Mouse (Mus musculus): ENCODE measurements around the gene Col6a3. TPM values are rescaled to one million over a fixed set of nuclear protein-coding genes. Genes with fewer than 3 reads are reported as not detected.
A peak's percentile ranks its signal among the peaks of the same experiment; 100 is the strongest.

The Col6a3 gene
- polyA plus RNA-seq, 1 experiment = 235 TPM

DNA sequence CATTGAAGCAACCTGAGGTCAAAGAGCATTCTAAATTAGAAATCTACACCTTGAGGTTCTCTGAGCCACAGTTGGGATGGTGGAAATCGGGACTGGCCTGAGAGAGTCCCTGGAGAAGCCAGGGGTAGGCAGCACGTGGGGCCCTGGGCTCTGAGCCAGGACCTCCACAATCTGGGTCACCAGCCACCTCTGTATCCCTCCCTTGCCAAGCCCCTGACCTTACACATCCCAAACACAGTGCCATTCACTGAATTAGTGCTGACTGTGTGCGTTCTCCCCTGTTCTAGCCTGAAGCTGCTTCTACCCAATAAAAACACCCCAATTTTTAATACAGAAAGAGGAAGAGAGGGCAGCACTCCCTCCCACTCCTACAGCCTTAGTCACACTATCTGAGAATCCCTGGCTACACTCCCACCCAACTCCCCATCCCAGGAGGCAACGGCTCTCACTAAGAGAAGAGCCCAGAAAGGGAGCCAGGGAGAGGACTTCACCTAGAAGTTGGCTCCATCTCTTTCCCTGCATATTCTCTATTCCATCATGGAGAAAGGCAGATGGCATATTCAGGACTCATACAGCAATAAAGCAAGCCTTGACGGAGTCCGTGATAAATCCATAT is 46.4 kb downstream of the Col6a3 start:
- DNase-seq (ENCODE audit: low spot score) = no peak

DNA sequence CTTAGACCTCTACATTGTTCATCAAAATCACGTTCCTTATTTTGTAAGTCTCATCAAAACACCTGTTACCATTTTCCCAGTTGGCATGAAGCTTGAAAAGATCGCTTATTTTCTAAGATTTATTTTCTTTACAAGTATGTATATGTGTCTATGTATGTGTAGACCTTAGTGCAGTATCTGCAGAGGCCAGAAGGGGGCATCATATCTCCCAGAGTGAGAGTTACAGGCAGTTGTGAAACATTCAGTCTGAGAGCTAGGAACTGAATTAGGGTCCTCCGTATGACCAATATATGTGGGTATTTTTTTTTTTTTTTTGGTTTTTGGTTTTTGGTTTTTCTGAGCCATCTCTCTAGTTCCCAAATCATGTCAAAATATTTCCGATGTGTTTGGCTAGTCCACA is 50.4 kb downstream of the Col6a3 start:
- no peak for DNase-seq (ENCODE audit: low spot score)

DNA sequence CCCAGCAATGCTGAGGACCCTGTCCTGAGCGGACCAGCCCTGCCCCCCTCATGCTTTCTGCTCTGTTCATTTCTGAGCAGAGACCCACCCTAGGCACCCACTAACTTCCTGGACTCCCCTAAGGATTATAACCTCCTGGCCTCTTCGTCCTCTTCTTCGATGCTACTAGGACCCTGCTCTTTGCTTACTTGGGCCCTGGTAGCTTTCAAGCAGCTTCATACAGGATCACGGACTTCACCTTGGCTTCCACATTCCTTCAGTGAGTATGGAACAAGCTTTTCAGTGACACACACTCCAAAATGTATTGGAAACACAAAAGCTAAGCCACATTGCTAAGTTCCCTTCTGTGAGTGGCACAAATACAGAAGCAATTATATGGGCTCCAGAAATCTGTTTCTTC is 52.8 kb downstream of the Col6a3 start:
- no peak for DNase-seq (ENCODE audit: low spot score)

DNA sequence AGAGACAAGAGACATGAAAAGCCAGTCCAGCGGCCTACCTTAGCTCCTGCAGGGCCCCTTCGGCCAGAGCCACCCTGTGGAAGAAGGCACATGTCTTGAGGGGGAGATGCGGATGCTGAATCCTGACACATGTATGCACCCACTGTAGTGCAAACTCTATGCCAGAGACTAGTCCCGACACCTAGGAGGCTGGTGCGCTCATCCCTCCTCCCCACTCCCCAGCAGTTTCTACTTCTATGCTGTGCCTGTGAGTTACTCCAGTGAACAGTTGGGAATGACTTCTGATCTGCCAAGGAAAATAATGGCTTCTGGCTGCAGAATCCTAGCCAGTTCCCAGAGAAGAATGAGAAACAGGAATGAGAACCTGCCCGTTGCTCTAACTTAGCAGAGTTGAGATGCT is 54.3 kb downstream of the Col6a3 start:
- DNase-seq (ENCODE audit: low spot score) = no peak

DNA sequence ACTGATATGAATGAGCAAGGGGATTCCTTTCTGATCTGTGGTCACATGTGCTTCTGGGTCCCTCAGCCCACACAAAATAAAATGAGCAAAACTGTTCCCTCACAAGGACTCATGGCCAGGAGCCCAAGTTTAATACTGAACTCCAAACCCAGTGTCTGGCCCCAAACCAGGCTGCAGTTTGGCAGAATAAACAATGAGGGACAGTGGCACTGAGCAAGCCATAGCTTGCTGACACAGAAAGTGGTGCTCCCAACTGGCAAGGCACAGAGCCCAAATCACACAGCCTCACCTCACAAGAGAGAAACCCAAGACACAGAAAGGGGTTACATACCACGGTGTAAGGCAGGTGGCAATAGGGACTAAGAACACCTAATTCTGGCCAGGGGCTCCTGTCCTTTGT is 63.3 kb downstream of the Col6a3 start:
- no peak for DNase-seq (ENCODE audit: low spot score)

DNA sequence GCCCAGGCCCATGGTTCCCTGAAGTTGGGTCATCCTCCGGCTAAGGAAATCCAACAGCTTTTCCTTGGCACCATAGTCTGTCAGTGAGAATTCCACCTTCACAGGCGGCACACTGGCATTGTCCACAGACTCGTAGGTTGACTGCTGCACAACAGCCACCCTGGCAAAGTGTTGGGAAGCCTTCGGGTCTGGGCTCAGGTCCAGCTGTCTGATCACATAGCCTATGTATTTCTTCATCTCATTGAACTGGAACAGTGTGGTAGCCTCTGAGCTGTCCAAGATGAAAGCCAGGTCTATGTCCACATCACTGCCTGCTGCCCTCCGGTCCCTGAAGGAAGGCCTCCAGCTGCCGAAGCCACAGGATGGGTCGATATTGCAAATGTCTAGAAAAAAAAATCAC is 64.7 kb downstream of the Col6a3 start:
- DNase-seq (ENCODE audit: low spot score) = no peak

DNA sequence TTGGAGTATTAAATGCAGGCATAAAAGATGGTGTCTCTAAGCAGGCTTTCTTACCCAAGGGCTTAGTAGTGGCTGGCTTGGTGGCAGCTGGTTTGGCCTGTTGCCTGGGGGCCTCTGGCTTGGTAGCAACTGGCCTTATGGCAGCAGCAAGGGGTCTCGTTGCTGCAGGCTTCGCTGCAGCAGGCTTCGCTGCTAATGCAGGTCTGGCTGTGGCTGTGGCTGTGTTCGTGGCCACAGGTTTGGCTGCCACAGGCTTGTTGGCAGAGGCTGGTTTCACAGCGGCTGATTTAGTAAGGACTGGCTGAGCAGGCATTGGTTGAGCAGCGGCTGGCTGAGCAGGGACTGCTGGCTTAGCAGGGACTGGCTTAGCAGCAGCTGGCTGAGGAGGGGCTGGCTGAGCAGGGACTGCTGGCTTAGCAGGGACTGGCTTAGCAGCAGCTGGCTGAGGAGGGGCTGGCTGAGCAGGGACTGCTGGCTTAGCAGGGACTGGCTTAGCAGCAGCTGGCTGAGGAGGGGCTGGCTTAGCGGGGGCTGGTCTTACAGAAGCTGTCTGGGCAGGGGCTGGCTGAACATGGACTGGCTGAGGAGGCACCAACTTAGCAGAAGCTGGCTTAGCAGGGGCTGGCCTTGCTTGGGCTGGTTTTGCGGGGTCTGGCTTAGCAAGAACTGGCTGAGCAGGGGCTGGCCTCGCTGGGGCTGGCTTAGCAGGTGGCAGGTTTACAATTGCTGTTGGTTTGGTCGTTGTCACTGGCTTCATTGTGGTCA is 68.1 kb downstream of the Col6a3 start:
- DNase-seq (ENCODE audit: low spot score) = no peak

DNA sequence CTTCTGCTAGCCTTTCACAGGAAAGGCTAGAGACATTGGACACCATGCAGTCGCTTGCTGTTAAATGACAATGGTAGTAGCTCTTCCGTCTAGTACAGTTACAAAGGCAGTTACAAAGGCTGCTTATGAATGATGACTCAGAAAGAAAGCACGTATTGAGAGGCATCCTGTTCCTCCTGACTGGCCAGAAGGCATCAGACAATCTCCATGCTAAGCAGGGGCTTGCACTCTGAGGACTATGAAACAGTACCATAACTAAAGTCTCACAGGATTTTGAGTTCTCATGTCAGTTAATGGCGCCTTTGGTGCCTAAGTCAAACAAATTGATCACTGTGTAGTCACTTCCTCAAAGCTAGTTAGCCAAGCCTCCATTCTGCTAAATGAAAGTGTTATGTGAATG is 72.6 kb downstream of the Col6a3 start:
- no peak for DNase-seq (ENCODE audit: low spot score)

DNA sequence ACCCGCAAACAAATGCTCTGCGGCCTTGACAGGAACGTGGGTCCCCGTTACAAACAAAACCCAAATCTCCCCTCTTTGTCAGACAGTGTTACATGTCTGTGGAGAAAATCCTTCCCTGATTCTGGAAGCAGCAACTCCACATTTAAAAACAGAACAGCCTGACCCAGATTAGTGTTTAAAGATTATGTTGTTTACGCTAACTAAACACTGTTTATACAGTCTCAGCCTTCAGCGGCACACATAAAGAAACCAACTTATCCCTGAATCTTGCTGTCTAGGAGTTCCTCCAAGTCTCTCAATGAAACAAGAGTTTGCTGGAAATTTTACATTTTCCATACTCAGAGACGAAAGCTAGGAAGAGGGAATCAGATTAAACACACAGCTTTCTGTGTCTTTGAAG is 73.7 kb downstream of the Col6a3 start:
- no peak for DNase-seq (ENCODE audit: low spot score)

DNA sequence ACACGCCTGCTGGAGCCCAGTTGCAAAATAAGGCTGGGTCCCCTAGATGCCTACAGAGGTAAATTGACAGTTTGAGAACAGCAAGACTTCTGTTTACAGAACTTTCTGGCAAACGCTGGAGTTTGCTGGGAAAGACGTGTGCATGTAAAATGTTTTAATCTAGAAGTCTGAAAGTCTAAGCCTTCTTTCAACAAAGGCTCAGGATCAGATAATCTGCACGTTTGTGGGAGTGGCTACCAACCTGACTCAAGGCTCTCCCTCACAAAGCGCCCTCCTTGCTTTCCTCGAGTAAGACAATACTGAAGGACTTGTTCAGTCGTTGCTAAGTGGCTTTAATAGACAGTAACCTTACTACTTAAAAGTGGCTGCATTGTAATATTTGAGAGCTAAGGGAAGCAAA is 74.5 kb downstream of the Col6a3 start:
- no peak for DNase-seq (ENCODE audit: low spot score)

DNA sequence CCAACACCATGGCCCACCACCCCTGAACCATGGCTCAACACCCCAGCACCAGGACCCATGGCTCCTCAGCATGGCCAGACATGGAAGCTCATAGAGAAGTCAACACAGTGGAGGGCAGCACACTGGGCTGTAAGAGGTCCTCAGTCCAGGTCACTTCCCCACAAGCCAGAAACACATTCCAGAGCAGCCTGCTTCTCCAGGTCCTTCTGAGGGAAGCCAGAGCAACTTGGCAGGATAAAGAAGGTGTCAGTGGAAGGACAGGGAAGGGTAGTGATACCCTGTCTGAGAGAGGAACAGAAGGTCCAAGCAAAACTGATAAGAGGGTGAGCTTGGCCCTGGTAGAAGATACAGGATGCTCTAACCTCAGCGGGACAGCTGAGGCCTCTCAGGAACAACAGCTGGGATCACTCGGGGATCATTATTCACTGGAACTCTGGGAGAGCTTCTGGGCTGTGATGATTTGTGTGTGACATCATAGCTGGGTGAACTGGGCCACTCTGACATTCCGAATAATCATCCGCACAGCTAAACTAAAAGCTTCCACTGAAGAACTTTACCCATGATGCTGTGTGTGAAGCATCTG is 85.6 kb downstream of the Col6a3 start:
- DNase-seq (ENCODE audit: low spot score) = no peak

DNA sequence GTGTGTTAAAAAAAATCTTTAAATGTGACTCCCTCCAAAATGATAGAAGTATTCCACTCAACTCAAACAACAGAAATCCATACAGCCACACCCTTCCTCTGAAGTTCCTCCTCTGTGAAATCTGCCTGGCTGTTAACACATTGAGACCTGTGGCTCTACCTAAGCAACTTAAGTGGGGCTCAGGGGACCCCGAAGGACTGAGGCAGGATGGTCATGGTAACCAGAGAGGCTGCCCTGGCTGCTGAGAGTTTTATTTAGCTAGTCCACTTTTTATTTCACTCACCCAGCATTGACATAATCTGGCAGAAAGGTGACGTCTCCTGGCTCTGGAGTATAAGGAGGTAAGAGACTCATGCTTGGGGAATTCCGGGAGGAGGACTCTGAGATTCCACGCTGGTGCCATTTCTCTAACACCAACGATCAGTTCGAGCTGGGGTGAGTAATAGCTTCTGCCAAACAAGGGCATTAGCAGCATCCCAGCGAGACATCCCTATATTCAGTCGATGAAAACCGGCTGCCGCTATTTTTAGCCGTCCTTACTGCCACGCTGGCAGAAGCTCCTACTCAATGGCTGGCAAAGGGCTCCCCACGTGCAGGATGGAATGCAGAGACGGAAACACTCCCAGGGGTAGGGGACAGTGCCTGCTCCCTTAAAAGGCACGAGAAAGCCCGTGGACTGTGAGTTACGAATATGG is 89.8 kb downstream of the Col6a3 start:
- DNase-seq (ENCODE audit: low spot score) = no peak

DNA sequence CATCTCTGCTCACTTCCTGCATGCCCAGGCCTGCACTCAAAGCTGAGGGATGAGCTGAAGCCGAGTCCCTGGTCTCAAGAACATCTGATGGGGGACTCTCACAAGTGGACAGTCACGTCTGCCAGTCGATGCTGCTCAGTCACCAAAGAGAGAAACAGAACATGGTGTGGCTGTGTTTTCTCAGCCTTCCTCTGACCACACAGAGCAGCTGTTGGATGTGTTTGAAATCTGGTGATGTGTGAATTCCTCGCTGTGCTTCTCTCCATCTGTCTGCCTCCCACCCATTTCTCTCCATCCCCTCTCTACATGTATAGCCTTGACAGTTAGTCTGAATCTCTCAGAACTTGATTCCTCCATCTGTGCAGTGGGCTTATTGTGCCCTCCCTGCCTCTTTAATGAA is 92.5 kb downstream of the Col6a3 start:
- DNase-seq (ENCODE audit: low spot score) = no peak

DNA sequence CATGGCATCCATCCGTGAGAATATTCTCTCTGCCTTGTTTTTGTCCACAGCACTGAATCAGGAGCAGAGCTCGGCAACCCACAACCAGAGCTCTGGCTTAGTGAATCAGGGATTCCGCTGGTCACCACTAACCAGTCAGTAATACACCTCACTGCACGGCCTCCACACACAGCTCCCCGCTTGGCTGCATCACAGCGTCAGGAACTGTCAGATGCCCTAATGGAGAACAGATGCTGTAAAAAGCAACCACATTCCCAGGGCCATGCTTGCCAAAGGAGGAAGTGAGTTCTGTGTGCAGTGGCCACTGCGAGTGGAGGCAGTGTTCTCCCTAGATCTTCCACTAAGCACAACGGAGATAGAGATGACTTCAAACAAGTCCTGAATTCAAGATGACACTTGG is 93.6 kb downstream of the Col6a3 start:
- DNase-seq (ENCODE audit: low spot score) = no peak

DNA sequence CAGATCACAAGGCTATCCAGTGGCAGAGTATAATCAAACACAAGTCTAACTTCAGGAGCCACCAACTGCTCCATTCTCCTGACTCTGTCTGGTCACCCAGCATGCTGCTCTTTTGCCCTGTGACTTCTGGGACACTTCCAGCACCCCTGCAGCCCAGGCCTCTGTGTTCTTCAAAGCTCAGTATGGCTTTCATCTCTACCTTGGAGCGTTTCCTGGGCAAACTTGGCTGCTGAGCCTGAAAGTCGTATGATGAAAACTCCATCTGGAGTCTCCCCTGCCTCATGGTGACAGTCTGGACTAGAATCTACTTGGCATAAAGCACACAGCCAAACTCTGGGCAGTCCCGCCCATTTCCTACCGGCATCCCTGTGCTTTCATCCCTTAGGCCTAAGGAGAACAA is 95.2 kb downstream of the Col6a3 start:
- no peak for DNase-seq (ENCODE audit: low spot score)

DNA sequence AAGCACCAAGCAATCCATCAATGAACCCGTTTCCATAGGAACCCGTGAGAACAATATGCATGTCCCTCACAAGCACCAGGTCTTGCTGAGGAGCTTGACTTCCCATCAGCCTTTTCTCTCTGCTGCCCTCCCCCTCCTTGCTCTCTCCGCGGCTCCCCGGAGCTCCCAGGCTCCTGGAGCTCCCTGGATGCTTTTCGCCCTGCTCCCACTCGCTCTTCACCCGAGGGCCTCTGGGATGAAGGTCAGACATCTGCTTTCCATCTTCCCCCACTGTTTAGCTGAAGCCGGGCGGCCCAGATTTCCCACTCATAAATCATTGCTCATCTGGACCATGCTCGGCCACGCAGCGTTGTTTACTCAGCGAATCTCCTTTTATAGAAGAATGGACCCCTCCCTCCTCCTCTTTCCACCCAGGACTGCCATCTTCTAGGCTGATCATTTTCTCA is 99.8 kb downstream of the Col6a3 start:
- peak; percentile 35 for DNase-seq (ENCODE audit: low spot score)

DNA sequence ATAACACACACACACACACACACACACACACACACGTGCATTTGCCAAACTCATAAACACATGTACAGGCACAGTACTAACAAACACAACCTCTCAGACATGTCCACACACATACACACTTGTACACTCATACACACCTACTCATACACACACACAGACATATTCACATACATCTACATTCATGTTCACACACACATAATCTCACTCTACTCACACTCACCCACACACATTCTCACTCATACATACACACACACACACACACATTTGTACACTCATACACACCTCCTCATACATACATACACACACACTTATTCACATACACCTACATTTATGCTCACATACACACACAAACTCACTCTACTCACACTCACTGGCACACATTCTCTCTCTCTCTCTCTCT is 100.3 kb downstream of the Col6a3 start:
- no peak for DNase-seq (ENCODE audit: low spot score)

DNA sequence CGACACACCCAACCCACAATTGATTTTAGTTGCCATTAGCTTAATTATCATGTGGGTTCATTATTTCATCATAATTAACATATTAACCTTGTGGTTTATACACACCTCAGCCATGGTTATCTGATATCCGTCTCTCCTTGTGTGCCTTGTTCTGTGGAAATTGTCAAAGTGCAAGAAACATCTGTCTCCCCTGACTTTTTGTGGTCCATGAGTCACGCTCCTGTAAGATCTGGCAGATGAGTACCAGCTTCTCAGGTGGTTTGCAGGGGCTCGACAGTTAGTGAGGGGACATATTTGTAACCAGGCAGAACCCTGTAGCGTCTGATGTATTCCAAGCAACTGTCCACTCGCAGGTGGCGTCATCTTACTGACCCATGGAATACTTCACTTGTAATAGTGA is 101.1 kb downstream of the Col6a3 start:
- DNase-seq (ENCODE audit: low spot score) = no peak

DNA sequence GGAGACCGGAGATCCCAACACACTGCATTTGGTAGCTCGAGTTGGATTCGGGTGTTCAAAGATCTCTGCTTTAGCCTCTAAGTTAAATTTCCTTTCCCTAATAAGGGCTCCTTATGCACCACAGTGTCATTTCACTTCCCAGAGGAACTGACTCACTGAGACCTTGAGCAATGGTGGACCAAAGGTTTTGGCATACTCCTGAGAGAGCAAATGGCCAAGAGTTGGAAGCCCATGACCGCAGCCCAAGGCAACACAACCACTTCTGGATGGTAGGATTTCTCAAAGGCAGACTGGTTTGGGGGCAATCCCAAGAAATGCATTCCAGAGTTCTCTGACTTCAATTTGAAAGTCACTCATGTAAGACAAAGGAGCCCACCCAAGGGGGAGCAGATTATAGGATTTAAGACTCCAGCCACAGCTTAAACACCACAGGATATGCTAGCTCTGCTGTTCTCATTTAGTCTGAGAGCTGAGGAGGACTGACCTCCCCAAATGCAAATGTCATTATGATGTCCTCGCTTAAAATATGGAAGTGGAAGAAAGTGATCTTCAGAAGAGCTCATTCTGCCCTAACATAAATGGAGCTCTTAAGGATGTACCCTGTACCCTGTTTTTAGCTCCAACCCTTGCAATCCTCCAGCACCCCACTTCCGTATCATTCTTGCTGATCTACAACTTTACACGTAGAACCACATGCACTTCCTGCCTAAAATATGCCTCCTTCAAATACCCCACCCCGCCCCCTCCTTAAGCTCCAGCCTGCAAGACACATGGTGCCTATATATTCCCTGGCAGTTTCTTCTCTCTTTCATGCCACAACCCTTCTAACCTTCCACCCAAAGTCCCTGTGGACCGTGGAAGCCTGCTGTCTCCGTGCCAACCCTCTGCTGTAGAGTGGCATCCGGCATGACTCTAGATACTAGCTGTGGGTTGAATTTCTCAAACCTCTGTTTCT is 103.3 kb downstream of the Col6a3 start:
- no peak for DNase-seq (ENCODE audit: low spot score)

DNA sequence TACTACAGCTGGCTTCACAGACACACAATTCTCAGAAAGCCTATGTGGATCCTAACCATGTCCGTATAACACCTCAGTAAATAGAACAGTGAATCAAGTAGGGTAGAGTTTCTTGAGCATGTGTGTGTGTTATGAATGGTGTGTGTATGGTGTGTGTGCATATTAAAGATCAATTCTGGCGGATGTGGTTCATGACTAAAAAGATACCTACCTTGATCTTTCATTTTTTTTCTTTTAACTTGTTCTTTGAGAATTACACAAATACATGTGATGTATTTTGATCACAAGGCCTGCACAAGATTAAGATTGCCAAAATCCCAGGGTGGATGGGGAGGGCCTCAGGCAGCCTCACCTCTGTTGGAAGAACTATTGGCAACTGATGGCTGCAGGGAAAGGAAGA is 104.9 kb downstream of the Col6a3 start:
- DNase-seq (ENCODE audit: low spot score) = no peak

DNA sequence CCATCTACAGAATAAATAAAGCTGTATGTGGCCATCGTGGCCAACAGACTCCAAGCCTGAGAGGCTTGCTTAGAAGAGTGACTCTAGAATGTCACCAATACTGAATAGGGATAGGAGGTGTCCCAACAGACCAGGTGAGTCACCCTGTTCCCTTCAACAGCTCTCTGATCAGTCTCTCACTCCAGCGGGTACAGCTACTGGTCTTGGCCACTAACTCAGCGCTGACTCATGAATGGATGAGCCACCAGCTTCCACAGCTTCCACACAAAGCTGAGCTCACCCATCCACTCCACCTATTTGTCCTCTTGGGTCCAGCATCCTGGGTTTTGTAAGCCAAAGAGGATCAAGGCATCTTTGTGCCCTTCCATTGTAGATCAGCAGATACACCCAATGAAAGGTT is 114.3 kb downstream of the Col6a3 start:
- no peak for DNase-seq (ENCODE audit: low spot score)

DNA sequence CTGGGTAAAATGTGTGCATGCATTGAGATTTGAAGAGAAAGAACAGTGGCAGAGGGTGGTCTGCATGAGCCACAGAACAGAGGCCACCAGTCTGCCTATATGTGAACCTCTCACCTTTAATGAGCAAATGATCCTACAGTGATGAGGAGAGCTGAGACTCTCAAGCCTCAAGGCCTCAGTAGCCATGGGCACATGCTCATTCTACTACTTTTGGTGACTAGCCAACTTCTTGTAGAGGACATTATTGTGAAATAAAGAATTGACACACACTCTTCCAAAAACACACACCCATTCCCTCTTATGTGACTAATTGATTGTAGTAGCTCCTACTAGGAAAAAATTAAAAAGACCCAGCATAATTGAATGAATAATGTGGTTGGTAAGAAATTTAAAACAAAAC is 120.0 kb downstream of the Col6a3 start:
- DNase-seq (ENCODE audit: low spot score) = no peak
